Mouse (Mus musculus): Measurements from ENCODE around the gene Yap1.
"Not testable (repeated sequence)": the region's sequence is repeated elsewhere in the genome, so short reads cannot be mapped to it uniquely, and the experiment has no call there.

Yap1 gene

GRCm38 (mm10) chr9:7914487-7914886 is 89.9 kb downstream of the Yap1 start:
- DNase-seq (ENCODE audit: low read depth, low spot score): peak; percentile 43

- DNase-seq (ENCODE audit: low read depth, low spot score): no peak
These were observed 90.4 kb downstream of the Yap1 start for GRCm38 (mm10) chr9:7913953-7914352.

GRCm38 (mm10) chr9:7907351-7907985 is 96.9 kb downstream of the Yap1 start:
- no peak for DNase-seq (ENCODE audit: low read depth, low spot score)

- DNase-seq (ENCODE audit: low read depth, low spot score): no peak
These were observed 97.8 kb downstream of the Yap1 start for GRCm38 (mm10) chr9:7906564-7906963.

GRCm38 (mm10) chr9:7903825-7904224 is 100.6 kb downstream of the Yap1 start:
- no peak for DNase-seq (ENCODE audit: low read depth, low spot score)

GRCm38 (mm10) chr9:7903262-7903661 is 101.1 kb downstream of the Yap1 start:
- DNase-seq (ENCODE audit: low read depth, low spot score): no peak

GRCm38 (mm10) chr9:7902311-7902710 is 102.1 kb downstream of the Yap1 start:
- DNase-seq (ENCODE audit: low read depth, low spot score): no peak

- DNase-seq (ENCODE audit: low read depth, low spot score): no peak
These were observed 103.4 kb downstream of the Yap1 start for GRCm38 (mm10) chr9:7900965-7901364.

- DNase-seq (ENCODE audit: low read depth, low spot score): peak; percentile 79
These were observed 106.9 kb downstream of the Yap1 start for GRCm38 (mm10) chr9:7897502-7897901.

- DNase-seq (ENCODE audit: low read depth, low spot score): not testable (repeated sequence)
These were observed 112.6 kb downstream of the Yap1 start for GRCm38 (mm10) chr9:7891796-7892195.

- DNase-seq (ENCODE audit: low read depth, low spot score): no peak
These were observed 113.2 kb downstream of the Yap1 start for GRCm38 (mm10) chr9:7891177-7891576.

- DNase-seq (ENCODE audit: low read depth, low spot score): no peak
These were observed 120.0 kb downstream of the Yap1 start for GRCm38 (mm10) chr9:7884346-7884745.

GRCm38 (mm10) chr9:7882304-7882865 is 122.0 kb downstream of the Yap1 start:
- DNase-seq (ENCODE audit: low read depth, low spot score): no peak

Data from CD4-positive helper T cell, adult 2 months (primary cell).